Mouse (Mus musculus) liver (tissue): ENCODE data around the gene 6430548M08Rik.

ENCODE experiments used
- DNase-seq: peaks from one replicate; pipeline ENCODE4 v3.0.0-alpha.2; 2020; ENCODE audit warnings: mixed read lengths

Gene 6430548M08Rik

GRCm38 (mm10) chr8:120184850-120185792 lies 71.2 kb downstream of the 6430548M08Rik start:
- DNase-seq, result peak; percentile 32

- DNase-seq, result no peak
Observed at GRCm38 (mm10) chr8:120186454-120186853, 72.5 kb downstream of the 6430548M08Rik start.

- no peak for DNase-seq
Observed at GRCm38 (mm10) chr8:120188510-120188909, 74.6 kb downstream of the 6430548M08Rik start.

- no peak for DNase-seq
Observed at GRCm38 (mm10) chr8:120189440-120189839, 75.5 kb downstream of the 6430548M08Rik start.

- DNase-seq, result no peak
Observed at GRCm38 (mm10) chr8:120190107-120190809, 76.3 kb downstream of the 6430548M08Rik start.

- DNase-seq, result peak; percentile 68
Observed at GRCm38 (mm10) chr8:120190810-120191413, 77.0 kb downstream of the 6430548M08Rik start.

- no peak for DNase-seq
Observed at GRCm38 (mm10) chr8:120191633-120192032, 77.7 kb downstream of the 6430548M08Rik start.

GRCm38 (mm10) chr8:120192118-120192517 lies 78.2 kb downstream of the 6430548M08Rik start:
- DNase-seq, result no peak

GRCm38 (mm10) chr8:120201351-120201750 lies 87.4 kb downstream of the 6430548M08Rik start:
- DNase-seq, result no peak

- DNase-seq, result no peak
Observed at GRCm38 (mm10) chr8:120202546-120202945, 88.6 kb downstream of the 6430548M08Rik start.

- no peak for DNase-seq
Observed at GRCm38 (mm10) chr8:120204736-120205360, 90.9 kb downstream of the 6430548M08Rik start.

- no peak for DNase-seq
Observed at GRCm38 (mm10) chr8:120205916-120206315, 92.0 kb downstream of the 6430548M08Rik start.

GRCm38 (mm10) chr8:120207364-120207763 lies 93.4 kb downstream of the 6430548M08Rik start:
- no peak for DNase-seq

- no peak for DNase-seq
Observed at GRCm38 (mm10) chr8:120208113-120208512, 94.2 kb downstream of the 6430548M08Rik start.

- DNase-seq, result no peak
Observed at GRCm38 (mm10) chr8:120211345-120211744, 97.4 kb downstream of the 6430548M08Rik start.

GRCm38 (mm10) chr8:120212596-120212995 lies 98.6 kb downstream of the 6430548M08Rik start:
- no peak for DNase-seq

GRCm38 (mm10) chr8:120213229-120213628 lies 99.3 kb downstream of the 6430548M08Rik start:
- DNase-seq, result no peak

- DNase-seq, result no peak
Observed at GRCm38 (mm10) chr8:120213939-120214338, 100.0 kb downstream of the 6430548M08Rik start.
